Mouse (Mus musculus) frontal cortex, postnatal 25 days (tissue): ENCODE data around the gene Zfand2a.

Experiments
- DNase-seq, 2 experiments: peaks; one replicate each; pipeline ENCODE4 v3.0.0; 2022; ENCODE audit warnings: low spot score in 2 of 2

The Zfand2a gene

GRCm38 (mm10) chr5:139466373-139466772, 18.0 kb downstream of the Zfand2a start:
- no peak for DNase-seq

GRCm38 (mm10) chr5:139464874-139465273, 19.5 kb downstream of the Zfand2a start:
- no peak for DNase-seq

- DNase-seq, result peak; percentile 98 to 99
These were observed 23.8 kb downstream of the Zfand2a start, which contains the start of gene 3110082I17Rik for GRCm38 (mm10) chr5:139460384-139461067. Gene 3110082I17Rik (minus strand): TSS chr5:139460527.

- DNase-seq, result no peak
These were observed 24.4 kb downstream of the Zfand2a start for GRCm38 (mm10) chr5:139459938-139460337.

- no peak for DNase-seq
These were observed 27.1 kb downstream of the Zfand2a start for GRCm38 (mm10) chr5:139457241-139457640.

- DNase-seq, result no peak
These were observed 29.2 kb downstream of the Zfand2a start for GRCm38 (mm10) chr5:139455166-139455565.

GRCm38 (mm10) chr5:139453031-139453430, 31.3 kb downstream of the Zfand2a start:
- DNase-seq, result no peak

GRCm38 (mm10) chr5:139449926-139450325, 34.4 kb downstream of the Zfand2a start:
- no peak for DNase-seq

- DNase-seq, result no peak
These were observed 35.1 kb downstream of the Zfand2a start for GRCm38 (mm10) chr5:139449161-139449791.

- no peak for DNase-seq
These were observed 36.3 kb downstream of the Zfand2a start for GRCm38 (mm10) chr5:139448025-139448424.

GRCm38 (mm10) chr5:139445258-139445657, 39.1 kb downstream of the Zfand2a start:
- DNase-seq, result no peak

GRCm38 (mm10) chr5:139442962-139443361, 41.4 kb downstream of the Zfand2a start:
- no peak for DNase-seq

- no peak for DNase-seq
These were observed 41.9 kb downstream of the Zfand2a start for GRCm38 (mm10) chr5:139442428-139442827.

- no peak for DNase-seq
These were observed 42.7 kb downstream of the Zfand2a start for GRCm38 (mm10) chr5:139441726-139442018.

- no peak for DNase-seq
These were observed 43.2 kb downstream of the Zfand2a start for GRCm38 (mm10) chr5:139440926-139441725.

GRCm38 (mm10) chr5:139440451-139440850, 43.9 kb downstream of the Zfand2a start:
- DNase-seq, result no peak

GRCm38 (mm10) chr5:139438440-139438839, 45.9 kb downstream of the Zfand2a start:
- DNase-seq, result no peak

GRCm38 (mm10) chr5:139437769-139438168, 46.6 kb downstream of the Zfand2a start:
- DNase-seq, result no peak

GRCm38 (mm10) chr5:139434940-139435339, 49.4 kb downstream of the Zfand2a start:
- DNase-seq, result peak; percentile 49 to 52

- DNase-seq, result no peak
These were observed 50.3 kb downstream of the Zfand2a start for GRCm38 (mm10) chr5:139433842-139434568.

GRCm38 (mm10) chr5:139432747-139433508, 51.4 kb downstream of the Zfand2a start:
- no peak for DNase-seq
